Mouse (Mus musculus) small intestine, adult 2 months (tissue): ENCODE data around the gene Prlr.

ENCODE experiments used
- CTCF ChIP-seq: fragments of 200-500 bp; IDR thresholded peaks from 2 replicates; pipeline ENCODE4 v1.5.1; 2012; ENCODE audit warnings: low read depth, mild to moderate bottlenecking, control low read depth, inconsistent platforms, low read length, moderate library complexity, mixed read lengths; ENCODE audit not compliant: insufficient replicate concordance, insufficient read length; ENCODE audit errors: extremely low read depth
- POLR2A ChIP-seq: fragments of 200-500 bp; IDR thresholded peaks from 2 replicates; pipeline ENCODE4 v1.6.1; 2012; ENCODE audit warnings: low read depth, mild to moderate bottlenecking, control low read depth, inconsistent platforms, low read length, moderate library complexity

DNA sequence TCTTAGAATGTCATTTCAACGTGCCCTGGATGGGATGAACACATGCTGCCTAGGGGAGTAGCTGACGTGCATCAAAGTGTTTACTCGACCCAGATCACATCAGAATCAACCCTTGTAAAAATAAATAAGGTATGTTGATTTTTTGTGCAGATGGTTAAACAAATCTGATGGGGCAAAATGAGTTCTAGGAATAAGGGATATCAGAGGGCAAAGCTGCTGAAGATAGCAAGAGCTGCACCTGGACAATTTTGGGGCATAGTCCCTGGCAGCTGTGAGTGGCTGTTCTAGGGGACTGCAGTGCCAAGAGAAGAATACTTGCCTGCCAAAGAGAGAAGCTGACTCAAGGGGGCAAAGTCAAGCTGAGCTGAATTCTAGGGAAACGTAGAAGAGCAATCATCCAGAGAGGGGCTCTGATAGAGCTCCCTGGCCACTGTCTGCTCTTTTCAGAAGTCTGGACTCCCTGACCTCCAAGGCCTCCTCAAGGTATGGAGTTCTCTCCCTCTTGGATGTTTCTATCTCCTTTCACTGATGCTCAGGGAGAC, 46.6 kb downstream of the Prlr start:
- TF ChIP-seq CTCF (no peak), POLR2A (no peak)
